Mouse (Mus musculus) Patski (cell line): Measurements from ENCODE around the gene Sox5. TPM values are rescaled to one million over a fixed set of nuclear protein-coding genes. Genes with fewer than 3 reads are reported as not detected.

Source experiments
- ATAC-seq: fragments of 100-300 bp; one replicate; pipeline ENCODE4 v1.8.0; 2021
- CTCF ChIA-PET: fragments of 350-600 bp; sonication (Branson Sonifier 250); formaldehyde crosslinking; loops from one replicate; lab custom pipeline; 2022; ENCODE audit warnings: inconsistent platforms; lab: Charles Lee
- POLR2A ChIA-PET: fragments of 350-600 bp; sonication (Branson Sonifier 250); formaldehyde crosslinking; loops from one replicate; lab custom pipeline; 2022; ENCODE audit warnings: antibody characterized with exemption, inconsistent platforms; lab: Charles Lee
- DNase-seq: peaks from one replicate; pipeline ENCODE4 v3.0.0-alpha.2; 2011; ENCODE audit warnings: low read depth, low spot score
- H3K27me3 ChIP-seq: fragments of 371-371 bp; one replicate; pipeline ENCODE4 v1.5.1; 2021
- CTCF ChIP-seq: fragments of 100-300 bp; IDR thresholded peaks from one replicate; pipeline ENCODE4 v1.5.1; 2021
- in situ Hi-C: fragments of 300-500 bp; cut with MboI; formaldehyde crosslinking; loops from 3 replicates; pipeline ENCODE4 v1.11.1; 2018; ENCODE audit warnings: low pct_unique_long_range_greater_than_20kb, mixed read lengths
- polyA plus RNA-seq: library from polyadenylated mRNA; unstranded; gene quantifications from one replicate; pipeline ENCODE4 v1.2.3, GENCODE M21; 2021

Sox5 gene
- polyA plus RNA-seq, 1 experiment from 2014 or later = 0.26 TPM

- ChIA-PET POLR2A (no interaction called here), CTCF (no interaction called here)
- H3K27me3 ChIP-seq = no peaks in the 10 kb centered on the region
- in situ Hi-C loops = no loop called here
- DNase-seq = no peak
- no peak for ATAC-seq
- no peak for TF ChIP-seq CTCF
Measured at GRCm38 (mm10) chr6:144309171-144309570, 472.6 kb downstream of the Sox5 start.

GRCm38 (mm10) chr6:144307551-144308149, 474.1 kb downstream of the Sox5 start:
- no peak for DNase-seq
- POLR2A ChIA-PET = no interaction called here
- no peaks in the 10 kb centered on the region for H3K27me3 ChIP-seq
- no peak for TF ChIP-seq CTCF
- in situ Hi-C loops = no loop called here
- no peak for ATAC-seq
- CTCF ChIA-PET = no interaction called here

DNA sequence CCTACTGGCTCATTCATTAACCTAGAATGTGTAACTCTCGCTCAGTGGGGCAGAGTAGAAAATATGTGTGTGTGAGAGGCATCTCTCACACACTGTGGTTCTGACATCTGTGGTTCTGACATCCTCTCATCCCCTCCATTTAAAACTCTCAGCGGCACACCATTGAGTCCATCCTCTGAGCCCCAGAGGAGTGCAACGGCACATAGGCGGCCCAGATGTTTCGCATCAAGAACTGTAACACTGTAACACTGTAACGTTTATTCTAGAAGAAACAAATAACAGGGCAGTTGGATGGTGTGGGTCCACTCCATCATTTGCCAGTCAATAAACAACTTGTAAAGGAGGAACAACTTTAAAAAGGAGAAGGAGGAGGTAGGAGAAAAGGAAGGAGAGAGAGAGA, 479.0 kb downstream of the Sox5 start:
- no peaks in the 10 kb centered on the region for H3K27me3 ChIP-seq
- DNase-seq (no peak), ATAC-seq (no peak)
- ChIA-PET CTCF (no interaction called here), POLR2A (no interaction called here)
- no peak for TF ChIP-seq CTCF
- in situ Hi-C loops = no loop called here

DNA sequence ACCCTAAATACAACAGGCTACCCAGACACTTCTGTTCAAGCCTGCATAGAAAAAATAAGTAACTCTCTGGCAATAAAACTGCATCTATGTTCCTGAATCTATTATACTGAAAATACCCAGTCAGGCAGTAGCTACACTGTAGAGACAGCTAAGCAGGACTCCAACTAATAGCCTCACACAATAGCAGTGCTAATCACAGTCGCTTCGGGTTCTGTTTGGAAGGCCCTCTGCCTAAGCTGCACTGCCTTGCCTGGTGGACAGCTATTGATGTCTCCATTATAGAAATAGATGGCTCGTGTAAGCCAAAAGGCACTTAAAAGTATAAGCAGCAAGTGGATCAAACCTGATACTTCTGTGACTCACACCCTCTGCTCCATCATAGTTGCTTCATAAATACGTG, 480.7 kb downstream of the Sox5 start:
- DNase-seq (no peak), ATAC-seq (no peak)
- POLR2A ChIA-PET = no interaction called here
- TF ChIP-seq CTCF = no peak
- CTCF ChIA-PET = no interaction called here
- in situ Hi-C loops = no loop called here
- no peaks in the 10 kb centered on the region for H3K27me3 ChIP-seq

- ChIA-PET CTCF (interaction anchor here (1.3 kb wide), 1 partner anchor 21 kb away, joined by 3 read pairs; no protein-coding TSS in a partner anchor), POLR2A (no interaction called here)
- no peaks in the 10 kb centered on the region for H3K27me3 ChIP-seq
- ATAC-seq = no peak
- TF ChIP-seq CTCF = no peak
- no peak for DNase-seq
- in situ Hi-C loops = no loop called here
Measured at GRCm38 (mm10) chr6:144299503-144299858, 482.3 kb downstream of the Sox5 start.

- ChIA-PET CTCF (interaction anchor here (1.3 kb wide), 1 partner anchor 20 kb away, joined by 3 read pairs; no protein-coding TSS in a partner anchor), POLR2A (no interaction called here)
- DNase-seq (no peak), ATAC-seq (no peak)
- in situ Hi-C loops = no loop called here
- no peak for TF ChIP-seq CTCF
- H3K27me3 ChIP-seq = no peaks in the 10 kb centered on the region
Measured at GRCm38 (mm10) chr6:144298641-144299502, 482.9 kb downstream of the Sox5 start.

DNA sequence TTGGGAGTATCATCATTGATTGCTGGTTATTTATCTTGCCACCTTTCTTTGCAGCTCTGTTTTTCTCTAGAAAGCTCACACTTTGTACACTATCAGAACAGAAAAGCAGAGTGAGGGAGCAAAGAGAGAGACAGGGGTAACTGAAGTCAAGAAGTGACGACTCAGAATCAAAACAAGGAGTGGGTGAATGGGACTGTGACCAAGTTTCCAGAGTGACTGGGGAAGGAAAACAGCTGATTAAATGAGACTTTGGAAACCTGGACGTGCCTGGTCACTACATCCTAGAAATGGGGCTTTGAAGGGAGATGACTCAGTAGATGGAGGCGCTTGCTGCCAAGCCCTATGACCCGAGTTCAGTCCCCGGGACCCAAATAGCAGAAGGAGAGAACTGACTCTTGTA, 483.9 kb downstream of the Sox5 start:
- no peak for DNase-seq
- ATAC-seq = no peak
- no peak for TF ChIP-seq CTCF
- POLR2A ChIA-PET = no interaction called here
- CTCF ChIA-PET = no interaction called here
- H3K27me3 ChIP-seq = no peaks in the 10 kb centered on the region
- in situ Hi-C loops = no loop called here

GRCm38 (mm10) chr6:144297131-144297530, 484.6 kb downstream of the Sox5 start:
- ChIA-PET CTCF (no interaction called here), POLR2A (no interaction called here)
- ATAC-seq = no peak
- in situ Hi-C loops = no loop called here
- DNase-seq = no peak
- no peak for TF ChIP-seq CTCF
- H3K27me3 ChIP-seq = no peaks in the 10 kb centered on the region

DNA sequence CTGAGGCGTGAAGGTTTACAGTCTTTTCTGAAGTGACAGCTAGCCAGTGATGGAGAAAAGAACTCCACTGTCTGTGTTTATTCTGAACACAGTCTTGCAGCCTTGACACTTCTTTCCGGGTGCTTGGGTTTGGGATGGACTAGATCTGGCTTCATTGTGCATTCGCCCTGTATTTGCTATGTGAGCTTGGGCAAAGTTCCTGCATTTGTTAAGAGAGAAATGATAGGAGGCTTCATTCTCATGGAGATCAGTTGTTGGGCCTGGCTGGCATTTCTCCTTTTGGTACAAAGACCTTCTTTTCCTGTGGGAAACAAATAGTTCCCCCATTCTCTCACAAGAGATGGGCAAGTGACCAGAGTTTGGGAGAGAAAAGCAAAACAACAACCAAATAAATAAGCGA, 490.3 kb downstream of the Sox5 start:
- no peak for TF ChIP-seq CTCF
- ATAC-seq (no peak), DNase-seq (no peak)
- no peaks in the 10 kb centered on the region for H3K27me3 ChIP-seq
- in situ Hi-C loops = no loop called here
- POLR2A ChIA-PET = no interaction called here
- CTCF ChIA-PET = no interaction called here

DNA sequence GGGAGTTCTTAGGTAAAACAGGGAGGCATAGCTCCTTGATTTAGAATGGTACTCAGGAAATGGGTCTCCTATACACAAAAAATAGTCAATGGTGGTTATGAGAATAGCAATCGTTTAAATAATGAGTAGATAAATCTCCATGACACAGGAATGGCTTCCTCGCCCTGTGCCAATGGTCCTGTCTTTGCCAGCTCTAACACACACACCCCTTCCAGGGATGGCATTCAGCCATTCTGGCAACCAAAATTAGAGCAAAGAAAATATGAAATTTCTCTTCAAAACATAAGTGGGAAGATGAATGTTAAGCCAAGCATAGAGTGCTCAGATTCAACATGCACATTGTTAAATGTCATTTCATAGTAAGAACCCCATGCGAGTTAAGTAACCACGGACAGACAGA, 495.7 kb downstream of the Sox5 start:
- POLR2A ChIA-PET = no interaction called here
- CTCF ChIA-PET = no interaction called here
- no peak for DNase-seq
- in situ Hi-C loops = no loop called here
- ATAC-seq = no peak
- no peak for TF ChIP-seq CTCF
- H3K27me3 ChIP-seq = no peaks in the 10 kb centered on the region

- DNase-seq (no peak), ATAC-seq (no peak)
- TF ChIP-seq CTCF = no peak
- in situ Hi-C loops = no loop called here
- POLR2A ChIA-PET = no interaction called here
- no peaks in the 10 kb centered on the region for H3K27me3 ChIP-seq
- CTCF ChIA-PET = no interaction called here
Measured at GRCm38 (mm10) chr6:144283191-144283590, 498.6 kb downstream of the Sox5 start.
